ENCODE assay signal across 12 mouse cellular contexts in genomic region chr16:32663231-32663858, GRCm38 (mm10). TPM values are rescaled to one million over a fixed set of nuclear protein-coding genes. Genes with fewer than 3 reads are reported as not detected.
DNase-seq lines count a peak whose midpoint lies in the region; ATAC-seq lines count a peak whose summit lies in the region.
"Had no signal": no experiment of that assay in that cellular context is flagged by ENCODE, and none has a peak within 500 bp of the region (broad histone marks: within the 10 kb centered on the region; RNA-seq: fewer than 3 reads in every experiment).

No protein-coding gene starts in this region.

- H3K4me1 ChIP-seq in forebrain, embryonic 16.5 days (replicated peaks; ENCODE audit: control insufficient read depth, insufficient read depth, low read length) = peaks cover 73% of the 10 kb centered on the region
- peaks cover 58% of the 10 kb centered on the region for H3K4me1 ChIP-seq in midbrain, embryonic 15.5 days

- intact Hi-C loops in left cerebral cortex, postnatal 4 days (cut with DNase I) = no loop called here

- peak overlapping the region; percentile 79 for H3K27ac ChIP-seq in forebrain, embryonic 16.5 days (ENCODE audit: low read length)
- H3K27ac ChIP-seq in midbrain, embryonic 15.5 days = 0 out of 2 replicates have a peak overlapping the region, but pooled peaks have one; percentile 0
- H3K27ac ChIP-seq: limb, embryonic 10.5 days had no signal

- no peak overlapping the region for H3K4me3 ChIP-seq in forebrain, embryonic 16.5 days (replicated peaks; ENCODE audit: low read length)
- no peak overlapping the region for H3K4me3 ChIP-seq in midbrain, embryonic 15.5 days
- H3K4me3 ChIP-seq: limb, embryonic 10.5 days had no signal

- H3K4me2 ChIP-seq in forebrain, embryonic 16.5 days (ENCODE audit: low read length) = peak overlapping the region; percentile 6; the same call in 1 of the 2 replicates
- H3K4me2 ChIP-seq in midbrain, embryonic 15.5 days = no peak overlapping the region
- H3K4me2 ChIP-seq: heart, embryonic 11.5 days had no signal

- 0 out of 2 replicates have a peak overlapping the region, but pooled peaks have one; percentile 35 for H3K9ac ChIP-seq in forebrain, embryonic 16.5 days (replicated peaks; ENCODE audit: low read depth, low read length)
- H3K9ac ChIP-seq in midbrain, embryonic 15.5 days = no peak overlapping the region

- 39% methylated on average over 9 of the region's 9 CpGs for WGBS in forebrain, embryonic 16.5 days
- 51% methylated on average over 9 of the region's 9 CpGs for WGBS in midbrain, embryonic 15.5 days

- no peaks in the 10 kb centered on the region for H3K36me3 ChIP-seq in forebrain, embryonic 16.5 days (ENCODE audit: control insufficient read depth, insufficient read depth)
- no peaks in the 10 kb centered on the region for H3K36me3 ChIP-seq in midbrain, embryonic 15.5 days (replicated peaks)

- ATAC-seq in forebrain, embryonic 16.5 days = peak; percentile 7; the same call in 1 of the 2 replicates
- no peak for ATAC-seq in midbrain, embryonic 15.5 days (replicated peaks)
- no peak for ATAC-seq in inflammation-experienced regulatory T-cells, adult 6 months
- ATAC-seq in megakaryocyte-erythroid progenitor cell, adult 5-6 weeks (replicated peaks; ENCODE audit: low FRiP score, low TSS enrichment, poor library complexity, severe bottlenecking) = no peak

- peak; percentile 64 for DNase-seq in left cerebral cortex, postnatal 4 days
- DNase-seq in left cerebral cortex, adult 11 months (ENCODE audit: low spot score) = no peak
- DNase-seq in cerebellum, adult 9-10 months = peak; percentile 75
- DNase-seq in retina, embryonic 14.5 days (ENCODE audit: low spot score) = no peak
- DNase-seq: adrenal gland, postnatal 14 days; kidney, adult 8-10 months had no signal

- H3K9me3 ChIP-seq in forebrain, embryonic 16.5 days (ENCODE audit: control insufficient read depth, low read length) = no peaks in the 10 kb centered on the region
- H3K9me3 ChIP-seq in midbrain, embryonic 15.5 days = no peaks in the 10 kb centered on the region
- H3K9me3 ChIP-seq: limb, embryonic 10.5 days had no signal

- H3K27me3 ChIP-seq in forebrain, embryonic 16.5 days (replicated peaks; ENCODE audit: control insufficient read depth, insufficient read depth, low read length) = no peaks in the 10 kb centered on the region
- H3K27me3 ChIP-seq in midbrain, embryonic 15.5 days (replicated peaks) = no peaks in the 10 kb centered on the region

RNA-seq across cellular contexts. Expression of gene Tnk2, which starts 19.7 kb away (rescaled TPM):
- total RNA-seq in left cerebral cortex, postnatal 4 days (2021) = 10 to 100 TPM; 84.7 to 99.6 TPM
- polyA plus RNA-seq in forebrain, embryonic 16.5 days (2015; fragmentation: Nextera tagmentation; extraction: Ambion mirVana) = 15.0 and 21.9 TPM in 2 replicates
- polyA plus RNA-seq in midbrain, embryonic 15.5 days (2015; fragmentation: Nextera tagmentation; extraction: Ambion mirVana) = 22.0 and 24.2 TPM in 2 replicates
- polyA plus RNA-seq in inflammation-experienced regulatory T-cells, adult 6 months (2017; shearing (Covaris generic)) = 10 to 100 TPM in 1 of 3 experiments, 1 to 10 TPM in 2; 7.2 to 10.1 (median 8.6) TPM
- 45.7 and 54.4 TPM in 2 replicates for total RNA-seq in megakaryocyte-erythroid progenitor cell, adult 5-6 weeks (2014; fragmentation: Nextera tagmentation)
- total RNA-seq in megakaryocyte-erythroid progenitor cell, adult 5-6 weeks (2017) = 27.7 and 28.6 TPM in 2 replicates

RNA-seq across cellular contexts. Expression of gene Tfrc, which starts 54.6 kb away (rescaled TPM):
- 10 to 100 TPM; 77.2 to 90.3 TPM for total RNA-seq in left cerebral cortex, postnatal 4 days (2021)
- 33.7 and 37.5 TPM in 2 replicates for polyA plus RNA-seq in forebrain, embryonic 16.5 days (2015; fragmentation: Nextera tagmentation; extraction: Ambion mirVana)
- 33.0 and 35.6 TPM in 2 replicates for polyA plus RNA-seq in midbrain, embryonic 15.5 days (2015; fragmentation: Nextera tagmentation; extraction: Ambion mirVana)
- polyA plus RNA-seq in inflammation-experienced regulatory T-cells, adult 6 months (2017; shearing (Covaris generic)) = 10 to 100 TPM; 15.9 to 22.7 (median 17.9) TPM
- 316 and 327 TPM in 2 replicates for total RNA-seq in megakaryocyte-erythroid progenitor cell, adult 5-6 weeks (2014; fragmentation: Nextera tagmentation)
- 261 and 333 TPM in 2 replicates for total RNA-seq in megakaryocyte-erythroid progenitor cell, adult 5-6 weeks (2017)

Comparison
In these comparisons a context has a peak if more than half of its experiments do, and no peak if none do; other contexts are left out.
1. DNase-seq: peak in left cerebral cortex, postnatal 4 days (single experiment) and cerebellum, adult 9-10 months (single experiment); none in left cerebral cortex, adult 11 months (single experiment) and retina, embryonic 14.5 days (single experiment).